Mouse (Mus musculus): ENCODE data around the gene Trp53. TPM values are rescaled to one million over a fixed set of nuclear protein-coding genes. Genes with fewer than 3 reads are reported as not detected.

Trp53 gene
- total and polyA plus RNA-seq, 3 experiments, result 57.4 to 228 (median 175) TPM

GRCm38 (mm10) chr11:69591424-69591823 is 11.3 kb downstream of the Trp53 start:
- TF ChIP-seq GATA2 (IDR thresholded peaks at IDR 0.05; ENCODE audit: borderline replicate concordance, low read depth, low read length) (no peak), GATA1 (IDR thresholded peaks at IDR 0.05; ENCODE audit: borderline replicate concordance, low read length) (no peak), TAL1 (conservative IDR thresholded peaks at IDR 0.05; ENCODE audit: low read depth, low read length) (no peak), POLR2AphosphoS5 (IDR thresholded peaks at IDR 0.05; ENCODE audit: insufficient replicate concordance, low read depth, low read length) (no peak), CTCF (IDR thresholded peaks at IDR 0.05; ENCODE audit: low read depth, low read length) (no peak)
- Histone ChIP-seq H3K4me3 (ENCODE audit: low read depth, low read length) (no peak overlapping the region), H3K36me3 (replicated peaks) (peaks cover 86% of the 10 kb centered on the region), H3K9me3 (replicated peaks) (no peaks in the 10 kb centered on the region), H3K4me1 (ENCODE audit: insufficient read depth, low read depth, low read length) (peaks cover 67% of the 10 kb centered on the region), H3K27me3 (ENCODE audit: insufficient read depth, low read length) (no peaks in the 10 kb centered on the region)
- ATAC-seq (ENCODE audit: extremely low read depth, insufficient number of reproducible peaks, low FRiP score, poor library complexity, severe bottlenecking) (no peak), DNase-seq (ENCODE audit: low spot score) (no peak)

GRCm38 (mm10) chr11:69591899-69592637 is 11.9 kb downstream of the Trp53 start:
- H3K4me1 ChIP-seq (ENCODE audit: insufficient read depth, low read depth, low read length), result peaks cover 60% of the 10 kb centered on the region
- ATAC-seq (ENCODE audit: extremely low read depth, insufficient number of reproducible peaks, low FRiP score, poor library complexity, severe bottlenecking), result no peak
- peaks cover 80% of the 10 kb centered on the region for H3K36me3 ChIP-seq (replicated peaks)
- no peak for DNase-seq (ENCODE audit: low spot score)
- H3K4me3 ChIP-seq (ENCODE audit: low read depth, low read length), result no peak overlapping the region
- TF ChIP-seq TAL1 (conservative IDR thresholded peaks at IDR 0.05; ENCODE audit: low read depth, low read length) (no peak), GATA1 (IDR thresholded peaks at IDR 0.05; ENCODE audit: borderline replicate concordance, low read length) (no peak), POLR2AphosphoS5 (IDR thresholded peaks at IDR 0.05; ENCODE audit: insufficient replicate concordance, low read depth, low read length) (no peak), GATA2 (IDR thresholded peaks at IDR 0.05; ENCODE audit: borderline replicate concordance, low read depth, low read length) (no peak), CTCF (IDR thresholded peaks at IDR 0.05; ENCODE audit: low read depth, low read length) (no peak)
- H3K27me3 ChIP-seq (ENCODE audit: insufficient read depth, low read length), result no peaks in the 10 kb centered on the region
- no peaks in the 10 kb centered on the region for H3K9me3 ChIP-seq (replicated peaks)

GRCm38 (mm10) chr11:69592799-69593198 is 12.6 kb downstream of the Trp53 start:
- Histone ChIP-seq H3K27me3 (ENCODE audit: insufficient read depth, low read length) (no peaks in the 10 kb centered on the region), H3K36me3 (replicated peaks) (peaks cover 78% of the 10 kb centered on the region), H3K4me1 (ENCODE audit: insufficient read depth, low read depth, low read length) (peaks cover 53% of the 10 kb centered on the region), H3K9me3 (replicated peaks) (no peaks in the 10 kb centered on the region), H3K4me3 (ENCODE audit: low read depth, low read length) (no peak overlapping the region)
- ATAC-seq (ENCODE audit: extremely low read depth, insufficient number of reproducible peaks, low FRiP score, poor library complexity, severe bottlenecking) (no peak), DNase-seq (ENCODE audit: low spot score) (no peak)
- TF ChIP-seq POLR2AphosphoS5 (IDR thresholded peaks at IDR 0.05; ENCODE audit: insufficient replicate concordance, low read depth, low read length), result no peak
- no peak for TF ChIP-seq GATA1 (IDR thresholded peaks at IDR 0.05; ENCODE audit: borderline replicate concordance, low read length)
- no peak for TF ChIP-seq CTCF (IDR thresholded peaks at IDR 0.05; ENCODE audit: low read depth, low read length)
- TF ChIP-seq GATA2 (IDR thresholded peaks at IDR 0.05; ENCODE audit: borderline replicate concordance, low read depth, low read length), result no peak
- no peak for TF ChIP-seq TAL1 (conservative IDR thresholded peaks at IDR 0.05; ENCODE audit: low read depth, low read length)

GRCm38 (mm10) chr11:69594853-69595252 is 14.7 kb downstream of the Trp53 start:
- no peaks in the 10 kb centered on the region for H3K27me3 ChIP-seq (ENCODE audit: insufficient read depth, low read length)
- TF ChIP-seq GATA2 (IDR thresholded peaks at IDR 0.05; ENCODE audit: borderline replicate concordance, low read depth, low read length) (no peak), TAL1 (conservative IDR thresholded peaks at IDR 0.05; ENCODE audit: low read depth, low read length) (no peak), POLR2AphosphoS5 (IDR thresholded peaks at IDR 0.05; ENCODE audit: insufficient replicate concordance, low read depth, low read length) (no peak)
- H3K9me3 ChIP-seq (replicated peaks), result no peaks in the 10 kb centered on the region
- DNase-seq (ENCODE audit: low spot score) (no peak), ATAC-seq (ENCODE audit: extremely low read depth, insufficient number of reproducible peaks, low FRiP score, poor library complexity, severe bottlenecking) (no peak)
- peaks cover 46% of the 10 kb centered on the region for H3K4me1 ChIP-seq (ENCODE audit: insufficient read depth, low read depth, low read length)
- no peak overlapping the region for H3K4me3 ChIP-seq (ENCODE audit: low read depth, low read length)
- peaks cover 66% of the 10 kb centered on the region for H3K36me3 ChIP-seq (replicated peaks)

GRCm38 (mm10) chr11:69599436-69599835 is 19.3 kb downstream of the Trp53 start:
- TF ChIP-seq GATA1 (IDR thresholded peaks at IDR 0.05; ENCODE audit: borderline replicate concordance, low read length) (no peak), TAL1 (conservative IDR thresholded peaks at IDR 0.05; ENCODE audit: low read depth, low read length) (no peak), GATA2 (IDR thresholded peaks at IDR 0.05; ENCODE audit: borderline replicate concordance, low read depth, low read length) (no peak), CTCF (IDR thresholded peaks at IDR 0.05; ENCODE audit: low read depth, low read length) (no peak), POLR2AphosphoS5 (IDR thresholded peaks at IDR 0.05; ENCODE audit: insufficient replicate concordance, low read depth, low read length) (no peak)
- ATAC-seq (ENCODE audit: extremely low read depth, insufficient number of reproducible peaks, low FRiP score, poor library complexity, severe bottlenecking) (no peak), DNase-seq (ENCODE audit: low spot score) (no peak)
- no peaks in the 10 kb centered on the region for H3K9me3 ChIP-seq (replicated peaks)
- H3K4me1 ChIP-seq (ENCODE audit: insufficient read depth, low read depth, low read length), result peaks cover 59% of the 10 kb centered on the region
- H3K4me3 ChIP-seq (ENCODE audit: low read depth, low read length), result peak overlapping the region; percentile 50; the same call in 1 of the 2 replicates
- H3K36me3 ChIP-seq (replicated peaks), result peaks cover 66% of the 10 kb centered on the region
- no peaks in the 10 kb centered on the region for H3K27me3 ChIP-seq (ENCODE audit: insufficient read depth, low read length)

- DNase-seq (ENCODE audit: low spot score) (no peak), ATAC-seq (ENCODE audit: extremely low read depth, insufficient number of reproducible peaks, low FRiP score, poor library complexity, severe bottlenecking) (no peak)
- Histone ChIP-seq H3K4me1 (ENCODE audit: insufficient read depth, low read depth, low read length) (peaks cover 66% of the 10 kb centered on the region), H3K36me3 (replicated peaks) (peaks cover 61% of the 10 kb centered on the region), H3K4me3 (ENCODE audit: low read depth, low read length) (peak overlapping the region; percentile 50; the same call in 1 of the 2 replicates), H3K9me3 (replicated peaks) (no peaks in the 10 kb centered on the region), H3K27me3 (ENCODE audit: insufficient read depth, low read length) (no peaks in the 10 kb centered on the region)
- TF ChIP-seq GATA2 (IDR thresholded peaks at IDR 0.05; ENCODE audit: borderline replicate concordance, low read depth, low read length) (no peak), TAL1 (conservative IDR thresholded peaks at IDR 0.05; ENCODE audit: low read depth, low read length) (no peak), CTCF (IDR thresholded peaks at IDR 0.05; ENCODE audit: low read depth, low read length) (no peak), POLR2AphosphoS5 (IDR thresholded peaks at IDR 0.05; ENCODE audit: insufficient replicate concordance, low read depth, low read length) (no peak), GATA1 (IDR thresholded peaks at IDR 0.05; ENCODE audit: borderline replicate concordance, low read length) (no peak)
Observed at GRCm38 (mm10) chr11:69600098-69600497, 19.9 kb downstream of the Trp53 start.
